Mouse (Mus musculus) heart, embryonic 11.5 days (tissue): ENCODE results near the gene Adamtsl2. TPM values are rescaled to one million over a fixed set of nuclear protein-coding genes. Genes with fewer than 3 reads are reported as not detected.
A peak's percentile ranks its signal among the peaks of the same experiment; 100 is the strongest.

Experiments used
- ATAC-seq: fragments of 200-750 bp; cut with Nextera tagmentation; replicated peaks from 2 replicates; pipeline ENCODE4 v1.8.0; 2017; ENCODE audit warnings: moderate library complexity; ENCODE audit not compliant: insufficient number of reproducible peaks, low FRiP score, low TSS enrichment
- H3K27ac ChIP-seq: fragments of 300-500 bp; sonication (generic); 2 replicates; pipeline ENCODE4 v1.5.1; 2014; ENCODE audit warnings: mild to moderate bottlenecking, low read depth, low read length
- H3K27me3 ChIP-seq: fragments of 300-500 bp; sonication (generic); 2 replicates; pipeline ENCODE4 v1.6.1; 2014; ENCODE audit warnings: mild to moderate bottlenecking, low read length, mixed read lengths; ENCODE audit not compliant: control insufficient read depth, insufficient read depth
- H3K36me3 ChIP-seq: fragments of 300-500 bp; sonication (generic); 2 replicates; pipeline ENCODE4 v1.6.1; 2014; ENCODE audit warnings: mild to moderate bottlenecking, low read length, moderate library complexity, mixed read lengths; ENCODE audit not compliant: control insufficient read depth, insufficient read depth
- H3K4me1 ChIP-seq: fragments of 300-500 bp; sonication (generic); 2 replicates; pipeline ENCODE4 v1.6.1; 2014; ENCODE audit warnings: low read length; ENCODE audit not compliant: control insufficient read depth, insufficient read depth
- H3K4me2 ChIP-seq: fragments of 300-500 bp; sonication (generic); 2 replicates; pipeline ENCODE4 v1.6.1; 2014; ENCODE audit warnings: mild to moderate bottlenecking, moderate library complexity
- H3K4me3 ChIP-seq: fragments of 300-500 bp; sonication (generic); 2 replicates; pipeline ENCODE4 v1.5.1; 2014; ENCODE audit warnings: low read depth, low read length
- H3K9ac ChIP-seq: fragments of 300-500 bp; sonication (generic); 2 replicates; pipeline ENCODE4 v1.6.1; 2014; ENCODE audit warnings: mild to moderate bottlenecking, low read depth, low read length, moderate library complexity
- H3K9me3 ChIP-seq: fragments of 300-500 bp; sonication (generic); replicated peaks from 2 replicates; pipeline ENCODE4 v1.6.1; 2016; ENCODE audit warnings: low read length; ENCODE audit not compliant: control insufficient read depth
- WGBS: fragments of 180-500 bp; shearing (Covaris S2); extraction: QIAGEN DNeasy Blood & Tissue Kit; methylation state at CpG from one replicate; pipeline ENCODE4 v1.1.7; 2014; ENCODE audit not compliant: insufficient replicate concordance; 5-methylcytosine and 5-hydroxymethylcytosine counted together
- polyA plus RNA-seq: library from polyadenylated mRNA; unstranded; fragments of >200 nt; fragmentation: Nextera tagmentation; extraction: Ambion mirVana; gene quantifications from 2 replicates; pipeline ENCODE4 v1.2.1, GENCODE M21; 2014

Adamtsl2 gene
- polyA plus RNA-seq, result 9.0 and 14.2 TPM in 2 replicates

GRCm38 (mm10) chr2:27079152-27079584 is at the start of gene Adamtsl2:
TSS of gene Adamtsl2 (plus strand) at chr2:27079379.
- 1% methylated on average over 10 of the region's 10 CpGs for WGBS

GRCm38 (mm10) chr2:27032361-27032760 is 46.8 kb upstream of the Adamtsl2 start:
- Histone ChIP-seq H3K4me2 (no peak overlapping the region), H3K4me1 (peaks cover 5% of the 10 kb centered on the region; the same call in 1 of the 2 replicates), H3K27ac (no peak overlapping the region), H3K9me3 (no peaks in the 10 kb centered on the region), H3K4me3 (no peak overlapping the region), H3K9ac (no peak overlapping the region), H3K36me3 (no peaks in the 10 kb centered on the region), H3K27me3 (peaks cover 10% of the 10 kb centered on the region)
- WGBS, result 60% methylated on average over 2 of the region's 2 CpGs
- ATAC-seq, result no peak

More at GRCm38 (mm10) chr2:27079152-27079584, at the start of gene Adamtsl2:
- Histone ChIP-seq H3K27me3 (0 out of 2 replicates have a peak, but pooled peaks cover 2% of the 10 kb centered on the region), H3K9ac (peak within 1 kb of the TSS; percentile 12; the same call in 1 of the 2 replicates), H3K4me2 (peak within 1 kb of the TSS; percentile 54), H3K4me3 (peak within 1 kb of the TSS; percentile 25), H3K9me3 (no peaks in the 10 kb centered on the region), H3K36me3 (no peaks in the 10 kb centered on the region), H3K4me1 (peaks cover 44% of the 10 kb centered on the region), H3K27ac (0 out of 2 replicates have a peak within 1 kb of the TSS, but pooled peaks have one; percentile 30)
- ATAC-seq, result peak; percentile 39

GRCm38 (mm10) chr2:27036003-27036402 is 43.2 kb upstream of the Adamtsl2 start:
- H3K27me3 ChIP-seq, result no peaks in the 10 kb centered on the region; the same call in 1 of the 2 replicates
- no peak overlapping the region for H3K9ac ChIP-seq
- no peaks in the 10 kb centered on the region for H3K9me3 ChIP-seq
- no peak overlapping the region for H3K4me3 ChIP-seq
- ATAC-seq, result no peak
- WGBS, result 65% methylated on average over 3 of the region's 3 CpGs
- no peaks in the 10 kb centered on the region for H3K4me1 ChIP-seq
- no peak overlapping the region for H3K27ac ChIP-seq
- H3K4me2 ChIP-seq, result no peak overlapping the region
- H3K36me3 ChIP-seq, result no peaks in the 10 kb centered on the region

- WGBS, result 59% methylated on average over 4 of the region's 4 CpGs
- H3K36me3 ChIP-seq, result no peaks in the 10 kb centered on the region
- no peak overlapping the region for H3K27ac ChIP-seq
- H3K4me2 ChIP-seq, result no peak overlapping the region
- H3K4me1 ChIP-seq, result no peaks in the 10 kb centered on the region
- H3K27me3 ChIP-seq, result no peaks in the 10 kb centered on the region; the same call in 1 of the 2 replicates
- no peak overlapping the region for H3K4me3 ChIP-seq
- no peak overlapping the region for H3K9ac ChIP-seq
- no peaks in the 10 kb centered on the region for H3K9me3 ChIP-seq
- peak; percentile 61; the same call in 1 of the 2 replicates for ATAC-seq
Observed at GRCm38 (mm10) chr2:27037008-27037407, 42.2 kb upstream of the Adamtsl2 start.

GRCm38 (mm10) chr2:27038596-27038995 is 40.6 kb upstream of the Adamtsl2 start:
- no peak overlapping the region for H3K4me3 ChIP-seq
- no peak overlapping the region for H3K27ac ChIP-seq
- no peak; the same call in 1 of the 2 replicates for ATAC-seq
- no peak overlapping the region for H3K4me2 ChIP-seq
- H3K9me3 ChIP-seq, result no peaks in the 10 kb centered on the region
- WGBS, result 4% methylated on average over 3 of the region's 3 CpGs
- no peaks in the 10 kb centered on the region for H3K36me3 ChIP-seq
- H3K27me3 ChIP-seq, result no peaks in the 10 kb centered on the region; the same call in 1 of the 2 replicates
- H3K4me1 ChIP-seq, result no peaks in the 10 kb centered on the region
- no peak overlapping the region for H3K9ac ChIP-seq

- Histone ChIP-seq H3K27me3 (no peaks in the 10 kb centered on the region; the same call in 1 of the 2 replicates), H3K36me3 (no peaks in the 10 kb centered on the region), H3K4me1 (no peaks in the 10 kb centered on the region), H3K9me3 (no peaks in the 10 kb centered on the region), H3K9ac (no peak overlapping the region), H3K4me3 (no peak overlapping the region), H3K27ac (no peak overlapping the region), H3K4me2 (no peak overlapping the region)
- ATAC-seq, result no peak
- WGBS, result 11% methylated on average over 1 of the region's 1 CpGs
Observed at GRCm38 (mm10) chr2:27039286-27039685, 39.9 kb upstream of the Adamtsl2 start.

- no peaks in the 10 kb centered on the region for H3K9me3 ChIP-seq
- H3K4me3 ChIP-seq, result no peak overlapping the region
- H3K36me3 ChIP-seq, result no peaks in the 10 kb centered on the region
- no peak overlapping the region for H3K4me2 ChIP-seq
- H3K27ac ChIP-seq, result no peak overlapping the region
- no peak for ATAC-seq
- H3K27me3 ChIP-seq, result no peaks in the 10 kb centered on the region; the same call in 1 of the 2 replicates
- no peak overlapping the region for H3K9ac ChIP-seq
- no peaks in the 10 kb centered on the region for H3K4me1 ChIP-seq
- WGBS, result 65% methylated on average over 8 of the region's 8 CpGs
Observed at GRCm38 (mm10) chr2:27042131-27042844, 36.9 kb upstream of the Adamtsl2 start.

- Histone ChIP-seq H3K9me3 (no peaks in the 10 kb centered on the region), H3K27me3 (no peaks in the 10 kb centered on the region; the same call in 1 of the 2 replicates), H3K4me2 (no peak overlapping the region), H3K27ac (no peak overlapping the region), H3K36me3 (no peaks in the 10 kb centered on the region), H3K9ac (no peak overlapping the region), H3K4me3 (no peak overlapping the region), H3K4me1 (no peaks in the 10 kb centered on the region)
- peak; percentile 47; the same call in 1 of the 2 replicates for ATAC-seq
- WGBS, result 17% methylated on average over 3 of the region's 3 CpGs
Observed at GRCm38 (mm10) chr2:27043461-27043860, 35.7 kb upstream of the Adamtsl2 start.
